Mouse (Mus musculus) stomach, postnatal 0 days (tissue): ENCODE results near the gene Tas1r2. TPM values are rescaled to one million over a fixed set of nuclear protein-coding genes. Genes with fewer than 3 reads are reported as not detected.
A peak's percentile ranks its signal among the peaks of the same experiment; 100 is the strongest.

Experiments used
- ATAC-seq: fragments of 200-750 bp; cut with Nextera tagmentation; 2 replicates; pipeline ENCODE4 v1.8.0; 2017; ENCODE audit not compliant: low FRiP score, low TSS enrichment
- DNase-seq: peaks from one replicate; pipeline ENCODE4 v3.0.0-alpha.2; 2016; ENCODE audit warnings: low spot score
- H3K27ac ChIP-seq: fragments of 300-500 bp; sonication (generic); replicated peaks from 2 replicates; pipeline ENCODE4 v1.5.1; 2014; ENCODE audit warnings: mild to moderate bottlenecking, control low read depth
- H3K27me3 ChIP-seq: fragments of 300-500 bp; sonication (generic); 2 replicates; pipeline ENCODE4 v1.6.1; 2014; ENCODE audit warnings: low read length; ENCODE audit not compliant: control insufficient read depth, insufficient read depth
- H3K36me3 ChIP-seq: fragments of 300-500 bp; sonication (generic); 2 replicates; pipeline ENCODE4 v1.6.1; 2014; ENCODE audit warnings: low read length, mixed read lengths; ENCODE audit not compliant: control insufficient read depth, insufficient read depth
- H3K4me1 ChIP-seq: fragments of 300-500 bp; sonication (generic); replicated peaks from 2 replicates; pipeline ENCODE4 v1.6.1; 2014; ENCODE audit warnings: antibody characterized with exemption; ENCODE audit not compliant: control insufficient read depth, insufficient read depth
- H3K4me2 ChIP-seq: fragments of 300-500 bp; sonication (generic); replicated peaks from 2 replicates; pipeline ENCODE4 v1.6.1; 2014; ENCODE audit warnings: low read depth, mild to moderate bottlenecking, control low read depth, moderate library complexity
- H3K4me3 ChIP-seq: fragments of 300-500 bp; sonication (generic); 2 replicates; pipeline ENCODE4 v1.5.1; 2014; ENCODE audit warnings: low read depth, low read length, control low read depth
- H3K9ac ChIP-seq: fragments of 300-500 bp; sonication (generic); 2 replicates; pipeline ENCODE4 v1.6.1; 2014; ENCODE audit warnings: mild to moderate bottlenecking, low read length, control low read depth, mixed read lengths
- H3K9me3 ChIP-seq: fragments of 300-500 bp; sonication (generic); 2 replicates; pipeline ENCODE4 v1.6.1; 2016; ENCODE audit warnings: low read length; ENCODE audit not compliant: control insufficient read depth
- CTCF ChIP-seq: IDR thresholded peaks from 2 replicates; pipeline ENCODE4 v1.5.1; 2016; ENCODE audit warnings: antibody characterized with exemption, low read depth, mild to moderate bottlenecking, moderate library complexity
- EP300 ChIP-seq: optimal IDR thresholded peaks from 2 replicates; pipeline ENCODE3; 2016; ENCODE audit warnings: antibody characterized with exemption
- WGBS: fragments of 180-500 bp; shearing (Covaris S2); extraction: QIAGEN DNeasy Blood & Tissue Kit; methylation state at CpG from one replicate; pipeline ENCODE4 v1.1.7; 2014; 5-methylcytosine and 5-hydroxymethylcytosine counted together
- polyA plus RNA-seq: library from polyadenylated mRNA; unstranded; fragments of >200 nt; fragmentation: Nextera tagmentation; extraction: Ambion mirVana; gene quantifications from 2 replicates; pipeline ENCODE4 v1.2.1, GENCODE M21; 2015

Tas1r2 gene
- polyA plus RNA-seq, 1 experiment from 2014 or later = not detected

DNA sequence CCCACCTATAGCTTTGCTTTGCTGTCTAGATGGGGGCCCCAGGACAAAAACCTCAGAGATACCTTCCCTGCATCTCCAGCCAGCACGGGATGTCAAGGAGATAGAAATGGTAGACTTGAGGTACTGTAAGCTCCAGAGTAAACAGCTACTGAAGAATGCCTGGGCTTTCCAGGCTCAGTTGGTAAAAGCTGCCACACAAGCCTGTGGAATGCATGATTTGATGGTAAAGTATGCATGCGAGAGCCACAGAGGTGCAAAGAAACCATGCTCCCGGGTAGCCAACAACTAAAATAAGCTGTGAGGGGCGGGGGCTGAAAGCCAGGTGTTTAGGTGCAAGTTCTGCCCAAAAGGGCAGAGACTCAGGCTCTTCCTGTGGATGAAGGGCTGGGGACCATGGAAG, 49.6 kb downstream of the Tas1r2 start:
- no peaks in the 10 kb centered on the region for H3K36me3 ChIP-seq
- no peaks in the 10 kb centered on the region for H3K9me3 ChIP-seq
- ATAC-seq (no peak), DNase-seq (no peak)
- no peaks in the 10 kb centered on the region for H3K4me1 ChIP-seq
- H3K27me3 ChIP-seq = no peaks in the 10 kb centered on the region
- TF ChIP-seq EP300 (no peak), CTCF (no peak)
- no peak overlapping the region for H3K4me3 ChIP-seq
- WGBS = 44% methylated on average over 4 of the region's 4 CpGs
- H3K9ac ChIP-seq = no peak overlapping the region
- H3K27ac ChIP-seq = no peak overlapping the region
- H3K4me2 ChIP-seq = no peak overlapping the region

DNA sequence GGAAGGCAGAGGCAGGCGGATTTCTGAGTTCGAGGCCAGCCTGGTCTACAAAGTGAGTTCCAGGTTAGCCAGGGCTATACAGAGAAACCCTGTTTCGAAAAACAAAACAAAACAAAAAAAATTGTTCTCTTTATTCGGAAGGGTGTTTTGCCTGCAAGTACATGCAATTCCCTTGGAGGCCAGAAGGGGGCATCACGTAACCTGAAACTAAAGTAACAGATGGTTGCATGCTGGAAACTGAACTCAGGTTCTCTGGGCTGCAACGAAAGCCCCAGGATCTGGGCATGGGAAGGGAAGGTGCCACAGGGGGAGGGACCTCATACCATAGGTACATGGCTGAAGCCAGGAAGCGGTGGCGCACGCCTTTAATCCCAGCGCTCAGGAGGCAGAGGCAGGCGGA, 50.1 kb downstream of the Tas1r2 start:
- Histone ChIP-seq H3K27me3 (no peaks in the 10 kb centered on the region), H3K4me3 (no peak overlapping the region), H3K9ac (no peak overlapping the region), H3K4me1 (no peaks in the 10 kb centered on the region), H3K9me3 (no peaks in the 10 kb centered on the region), H3K27ac (no peak overlapping the region), H3K36me3 (no peaks in the 10 kb centered on the region), H3K4me2 (no peak overlapping the region)
- WGBS = 78% methylated on average over 11 of the region's 11 CpGs
- no peak for DNase-seq
- no peak for ATAC-seq
- TF ChIP-seq CTCF (peak; percentile 53), EP300 (no peak)

DNA sequence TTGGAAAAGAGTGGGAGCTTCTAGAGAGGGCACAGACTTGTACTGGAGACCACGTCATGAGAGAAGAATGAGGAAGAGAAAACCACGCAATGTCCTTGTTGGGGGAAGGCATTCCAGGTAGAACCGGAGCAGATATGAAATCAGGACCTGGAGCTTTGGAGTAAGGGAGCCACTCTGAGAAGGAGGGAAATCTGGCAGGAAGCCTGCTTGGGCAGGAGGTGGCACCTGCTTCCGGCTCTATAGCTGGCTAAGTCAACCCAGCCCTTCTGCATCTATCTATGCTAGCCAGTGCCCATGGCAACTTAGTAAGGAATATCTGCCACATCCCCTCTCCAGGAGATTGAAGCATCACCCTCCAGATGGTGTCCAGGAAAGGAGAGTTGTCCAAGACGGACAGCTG, 52.6 kb downstream of the Tas1r2 start:
- no peaks in the 10 kb centered on the region for H3K9me3 ChIP-seq
- peak; percentile 79 for ATAC-seq
- no peaks in the 10 kb centered on the region for H3K4me1 ChIP-seq
- H3K4me2 ChIP-seq = no peak overlapping the region
- H3K4me3 ChIP-seq = no peak overlapping the region
- no peak for TF ChIP-seq CTCF
- TF ChIP-seq EP300 = no peak
- H3K27me3 ChIP-seq = no peaks in the 10 kb centered on the region
- H3K27ac ChIP-seq = no peak overlapping the region
- 63% methylated on average over 5 of the region's 5 CpGs for WGBS
- no peak overlapping the region for H3K9ac ChIP-seq
- peak; percentile 62 for DNase-seq
- H3K36me3 ChIP-seq = no peaks in the 10 kb centered on the region

DNA sequence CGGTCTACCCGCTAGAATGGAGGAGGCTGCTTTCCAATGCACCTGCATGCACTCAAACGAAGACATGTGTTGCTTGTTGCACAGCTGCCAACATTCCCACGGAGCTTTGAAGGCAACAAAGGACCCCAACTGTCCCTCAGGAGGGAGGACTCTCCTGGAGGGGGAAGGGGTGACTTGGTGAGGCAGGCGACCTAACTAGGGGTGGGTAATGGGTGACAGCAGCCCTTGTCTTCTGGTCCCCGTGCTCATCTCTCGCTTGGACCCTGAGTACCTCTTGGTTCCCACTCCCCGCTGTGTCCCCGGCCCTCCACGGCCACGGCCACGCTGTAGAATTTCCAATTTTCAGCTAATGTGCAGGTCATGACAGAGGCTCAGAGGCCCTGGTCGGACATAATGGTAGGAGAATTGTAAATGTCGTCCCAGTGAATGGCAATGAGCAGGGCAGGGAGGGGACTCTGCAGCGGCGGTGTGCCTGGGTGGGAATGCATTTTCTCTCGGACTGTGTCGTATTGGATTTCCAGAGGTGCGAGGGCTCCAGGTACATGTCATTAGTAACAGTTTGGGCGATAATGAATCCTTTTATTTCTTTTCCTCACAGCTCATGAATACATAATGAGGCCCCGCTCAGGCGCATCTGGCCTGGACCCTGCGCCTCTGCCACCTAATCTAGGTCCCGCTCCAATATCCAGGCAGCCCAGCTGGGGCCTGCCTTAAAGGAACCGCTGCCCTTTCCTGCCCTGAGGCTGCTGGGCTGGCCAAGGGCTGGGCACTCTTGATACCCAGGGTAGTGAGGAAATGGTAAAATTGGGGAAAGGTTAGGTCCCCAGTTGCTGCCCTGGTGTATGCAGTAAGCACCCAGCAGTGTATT, 57.4 kb downstream of the Tas1r2 start:
- Histone ChIP-seq H3K36me3 (no peaks in the 10 kb centered on the region), H3K4me2 (no peak overlapping the region), H3K27ac (no peak overlapping the region), H3K4me3 (no peak overlapping the region), H3K9me3 (no peaks in the 10 kb centered on the region), H3K27me3 (no peaks in the 10 kb centered on the region), H3K4me1 (no peaks in the 10 kb centered on the region), H3K9ac (no peak overlapping the region)
- TF ChIP-seq EP300 = no peak
- no peak for TF ChIP-seq CTCF
- ATAC-seq (no peak), DNase-seq (no peak)
- WGBS = 52% methylated on average over 25 of the region's 25 CpGs

DNA sequence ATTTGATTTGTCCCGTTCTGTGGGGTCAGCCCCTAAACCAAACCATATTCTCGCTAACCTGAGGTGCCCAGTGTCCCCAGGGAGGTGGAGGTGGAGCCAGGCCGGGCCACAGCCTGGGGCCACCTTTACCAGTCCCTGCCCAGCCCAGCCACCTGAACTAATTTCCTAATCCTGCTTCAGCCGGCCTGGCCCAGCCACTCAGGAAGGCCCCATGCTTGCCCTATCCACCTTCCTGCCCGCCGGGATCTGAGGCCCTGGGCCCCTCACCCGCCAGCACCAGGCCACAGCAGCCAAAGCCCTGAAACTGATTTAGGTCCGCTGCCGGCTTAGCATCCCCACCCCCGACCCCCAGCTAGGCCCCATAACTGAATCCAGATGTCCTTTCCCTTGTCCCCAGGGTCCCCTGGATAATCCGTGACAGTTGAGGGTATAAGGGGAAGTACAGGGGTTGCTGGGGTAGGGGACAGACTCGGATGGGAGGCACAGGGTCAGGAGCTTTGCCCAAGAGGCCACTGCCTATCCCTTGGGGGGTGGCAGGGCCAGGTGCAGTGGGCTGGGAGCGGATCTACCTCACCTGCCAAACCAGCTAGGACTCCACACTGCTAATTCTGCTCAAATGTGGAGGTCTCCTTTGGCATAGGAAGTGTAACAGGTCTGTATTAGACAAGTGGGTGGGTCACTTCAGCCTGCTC, 62.0 kb downstream of the Tas1r2 start:
- no peak for TF ChIP-seq EP300
- TF ChIP-seq CTCF = no peak
- Histone ChIP-seq H3K27ac (no peak overlapping the region), H3K4me1 (no peaks in the 10 kb centered on the region), H3K4me2 (no peak overlapping the region), H3K9ac (no peak overlapping the region), H3K4me3 (no peak overlapping the region), H3K27me3 (no peaks in the 10 kb centered on the region), H3K9me3 (no peaks in the 10 kb centered on the region), H3K36me3 (no peaks in the 10 kb centered on the region)
- ATAC-seq (peak; percentile 60; the same call in 1 of the 2 replicates), DNase-seq (no peak)
- WGBS = 45% methylated on average over 13 of the region's 13 CpGs
